Mouse (Mus musculus): ENCODE measurements around the gene Abtb2.

The Abtb2 gene

DNA sequence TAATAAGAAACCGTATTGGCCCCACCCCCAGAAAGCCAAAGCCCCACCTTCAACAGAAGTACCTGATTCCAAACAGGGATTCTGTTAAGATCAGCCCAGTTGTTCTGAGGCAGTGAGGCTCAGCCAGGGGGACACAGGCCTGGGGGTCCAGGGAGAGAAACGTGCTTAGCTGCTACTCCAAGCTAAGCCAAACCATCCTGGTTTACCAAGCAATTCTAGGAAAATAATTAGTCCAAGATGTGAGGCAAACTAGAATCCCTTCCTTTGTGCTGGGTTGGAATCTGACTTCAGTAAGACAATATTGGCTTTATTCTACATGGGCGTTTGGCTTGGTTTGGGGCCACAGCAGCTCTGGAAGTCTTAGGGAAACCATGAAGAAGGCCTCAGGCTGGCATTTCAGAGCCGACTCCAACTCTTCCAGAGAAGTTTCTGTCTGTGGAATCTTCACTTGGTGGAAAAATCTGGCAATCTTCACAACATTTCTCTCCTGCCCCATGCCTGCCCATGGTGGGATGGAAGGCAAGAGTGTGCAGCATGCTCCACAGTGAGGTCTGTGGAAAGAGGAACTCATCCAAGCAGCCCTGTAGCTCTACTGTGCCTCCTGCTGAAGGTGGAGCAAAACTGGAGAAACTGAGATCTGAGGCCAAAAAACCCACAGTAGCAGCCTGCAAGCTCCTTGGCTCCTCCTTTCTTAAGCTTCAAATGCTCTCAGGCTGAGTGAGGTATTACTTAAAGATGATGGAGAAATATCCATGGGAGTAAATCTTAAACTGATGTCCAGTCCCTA lies 128.9 kb downstream of the Abtb2 start:
- DNase-seq: no peak

DNA sequence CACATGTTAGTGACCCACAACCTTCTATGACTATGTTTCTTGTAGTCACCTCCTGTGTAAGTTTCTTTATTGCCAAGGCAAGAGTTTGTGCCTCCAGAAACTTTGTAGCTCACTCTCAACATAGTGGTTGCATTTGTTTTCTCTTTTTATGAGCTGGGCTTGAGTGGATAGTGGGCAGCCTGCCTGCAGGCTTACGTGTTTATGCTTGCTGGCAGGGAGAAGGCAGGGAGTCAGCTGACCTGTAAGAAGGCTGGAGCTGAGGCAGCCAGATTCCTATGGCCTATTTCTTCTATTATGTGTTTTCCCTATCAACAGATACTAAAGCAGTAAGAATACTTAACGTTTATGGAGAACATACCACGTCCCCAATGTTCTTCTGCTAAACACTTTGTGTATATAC lies 130.1 kb downstream of the Abtb2 start:
- no peak for DNase-seq

DNA sequence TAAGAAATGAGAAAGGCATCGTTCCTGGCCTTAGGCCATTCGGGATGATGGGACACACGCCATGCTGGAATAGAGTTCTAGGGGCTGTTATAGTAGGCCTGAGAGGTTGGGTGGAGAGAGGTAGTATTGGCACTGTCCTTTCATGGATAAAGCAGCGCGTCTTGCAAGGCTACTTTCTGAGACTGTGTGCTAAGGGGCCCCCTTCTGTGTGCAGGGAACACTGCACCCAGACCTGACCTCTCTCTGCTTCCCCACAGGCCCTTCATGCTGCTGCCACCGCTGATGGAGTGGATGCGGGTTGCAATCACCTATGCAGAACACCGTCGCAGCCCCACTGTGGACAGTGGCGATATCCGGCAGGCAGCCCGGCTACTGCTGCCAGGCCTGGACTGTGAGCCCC lies 134.4 kb downstream of the Abtb2 start:
- DNase-seq: no peak

DNA sequence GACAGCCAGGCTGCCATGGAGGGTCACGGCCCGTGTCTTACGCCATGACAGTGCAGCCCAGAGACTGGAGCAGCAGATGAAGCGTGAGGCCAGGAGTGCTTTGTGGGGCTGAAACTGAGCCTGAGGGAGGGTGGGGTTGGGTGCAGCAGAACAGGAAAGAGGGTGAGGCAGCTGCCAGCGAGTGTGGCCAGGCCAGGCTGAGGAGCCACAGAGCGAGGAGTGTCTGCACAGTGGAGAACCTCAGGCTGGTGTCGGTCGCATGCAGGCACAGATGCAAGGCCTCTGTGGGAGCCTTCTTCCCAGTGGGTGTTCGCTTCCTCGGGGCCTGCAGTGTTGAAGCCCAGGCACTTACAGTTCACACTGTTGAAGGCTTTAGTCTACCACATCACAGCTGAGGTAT lies 137.2 kb downstream of the Abtb2 start:
- no peak for DNase-seq

DNA sequence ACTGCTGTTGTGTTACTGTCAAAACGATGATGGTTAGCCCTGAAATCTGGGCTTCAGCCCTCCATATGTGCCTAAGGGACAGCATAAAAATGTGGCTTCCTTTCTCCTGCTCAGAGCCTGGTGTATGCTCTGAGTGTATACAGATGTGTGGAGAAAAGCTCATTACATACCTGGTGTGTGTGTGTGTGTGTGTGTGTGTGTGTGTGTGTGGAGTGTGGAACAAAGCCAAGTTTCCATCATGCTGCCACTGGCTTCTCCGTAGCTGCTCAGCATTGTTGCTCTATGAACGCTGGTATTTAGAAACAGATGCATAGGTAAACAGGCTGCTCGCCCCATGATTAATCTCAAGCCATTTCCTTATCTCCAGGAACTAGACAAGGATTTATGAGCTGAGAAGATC lies 137.8 kb downstream of the Abtb2 start:
- no peak for DNase-seq

DNA sequence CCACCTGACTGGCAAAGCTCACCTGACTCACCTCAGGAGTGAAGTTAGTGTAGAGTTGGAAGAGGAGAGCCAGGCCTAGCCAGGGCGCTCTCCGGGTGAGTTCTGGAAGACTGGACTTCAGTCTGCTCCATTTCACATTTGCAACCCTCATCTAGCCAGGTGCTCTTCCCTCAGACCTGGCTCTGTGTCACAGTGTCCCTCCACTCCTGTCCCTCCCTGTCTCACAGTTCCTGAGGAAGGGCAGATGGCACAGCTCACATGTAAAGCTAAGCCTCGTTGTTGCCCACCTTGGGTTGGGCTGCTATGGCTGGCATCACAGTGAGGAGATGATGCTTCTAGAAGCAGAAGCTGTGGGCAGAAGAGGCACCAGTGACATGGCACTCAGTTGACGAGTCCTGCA lies 139.7 kb downstream of the Abtb2 start:
- DNase-seq: no peak

DNA sequence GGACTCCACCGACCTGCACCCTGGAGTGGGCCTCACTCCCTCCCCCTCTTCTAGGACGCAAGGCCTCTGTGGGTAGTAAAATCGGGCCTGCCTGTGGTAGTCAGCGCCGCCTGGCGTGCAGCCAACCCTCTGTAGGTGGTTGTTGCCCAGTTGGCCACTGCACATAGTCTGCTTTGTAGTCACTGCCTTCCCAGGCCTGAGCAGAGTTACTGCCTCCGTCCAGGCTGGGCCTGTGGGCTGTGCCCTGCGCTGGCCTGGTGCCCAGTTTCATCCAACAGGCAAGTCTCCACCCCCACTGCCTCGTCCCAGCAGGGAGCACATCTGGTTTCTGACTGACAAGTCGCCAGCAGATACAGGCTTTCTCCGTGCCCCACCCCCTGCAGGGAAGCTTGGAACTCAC lies 140.1 kb downstream of the Abtb2 start:
- peak; percentile 33 to 39 for DNase-seq

DNA sequence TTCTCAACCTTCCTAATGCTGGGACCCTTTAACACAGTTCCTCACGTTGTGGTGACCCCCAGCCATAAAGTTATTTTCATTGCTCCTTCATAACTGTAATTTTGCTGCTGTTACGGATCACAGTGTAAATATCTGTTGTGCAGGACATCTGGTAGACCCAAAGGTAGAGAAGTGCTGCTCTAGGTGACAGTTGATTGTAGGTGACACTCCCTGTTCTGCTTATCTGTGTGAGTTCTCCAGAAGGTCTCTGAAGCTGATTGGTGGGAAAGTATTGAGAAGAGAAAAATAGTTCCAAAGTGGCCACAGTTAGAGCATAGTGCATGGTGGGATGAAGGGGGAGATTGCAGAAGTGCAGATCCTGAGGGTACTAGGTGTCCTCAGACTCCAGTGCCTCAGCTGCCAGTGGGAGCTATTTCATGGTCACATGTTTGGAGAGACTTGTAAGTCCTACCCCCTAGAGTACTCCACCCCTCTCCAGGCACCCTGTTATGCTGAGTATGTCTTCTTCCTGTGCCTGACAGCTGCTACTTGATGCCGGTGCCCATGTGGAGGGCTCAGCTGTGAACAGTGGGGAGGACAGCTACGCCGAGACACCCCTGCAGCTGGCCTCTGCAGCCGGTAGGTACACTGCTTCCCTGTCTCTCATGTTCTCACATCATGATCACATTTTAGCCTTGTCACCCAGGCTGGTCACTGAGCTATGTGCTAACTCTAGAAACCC lies 141.1 kb downstream of the Abtb2 start:
- DNase-seq: no peak

DNA sequence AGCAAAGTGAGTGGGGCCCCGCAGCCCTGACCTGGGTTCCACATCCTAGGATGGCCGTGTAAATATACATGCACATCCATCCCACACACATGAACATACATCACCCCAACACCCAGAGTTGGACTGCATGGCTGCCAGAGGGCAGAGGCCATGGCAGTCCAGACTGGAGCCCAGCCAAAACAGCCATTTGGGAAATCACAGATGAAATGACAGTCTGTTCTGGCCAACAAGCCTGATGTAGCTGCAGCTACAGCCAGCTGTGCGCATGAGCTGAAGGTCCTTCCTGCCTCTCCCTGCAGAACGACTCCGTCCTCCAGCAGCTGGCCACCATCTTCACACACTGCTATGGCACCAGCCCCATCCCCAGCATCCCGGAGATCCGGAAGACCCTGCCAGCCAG lies 144.7 kb downstream of the Abtb2 start:
- no peak for DNase-seq

DNA sequence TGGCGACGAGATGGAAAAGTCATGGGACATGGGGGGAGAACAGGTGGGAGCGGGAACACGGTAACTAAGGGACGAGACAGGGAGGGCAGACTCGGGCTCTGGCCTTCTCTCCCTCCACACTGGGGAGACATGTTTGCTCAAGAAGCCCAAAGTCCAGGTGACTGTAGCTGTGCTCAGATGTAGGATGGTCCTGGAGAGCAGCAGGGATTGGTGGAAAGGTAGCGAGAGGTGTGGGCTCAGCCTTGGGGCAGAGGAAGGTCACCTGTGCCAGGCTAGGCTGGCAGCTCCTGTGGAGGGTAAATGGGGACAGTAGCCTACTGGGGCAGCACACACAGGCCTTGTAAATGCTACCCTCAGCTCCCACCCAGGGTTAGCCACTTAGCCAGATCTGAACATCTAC lies 147.7 kb downstream of the Abtb2 start:
- DNase-seq: no peak

DNA sequence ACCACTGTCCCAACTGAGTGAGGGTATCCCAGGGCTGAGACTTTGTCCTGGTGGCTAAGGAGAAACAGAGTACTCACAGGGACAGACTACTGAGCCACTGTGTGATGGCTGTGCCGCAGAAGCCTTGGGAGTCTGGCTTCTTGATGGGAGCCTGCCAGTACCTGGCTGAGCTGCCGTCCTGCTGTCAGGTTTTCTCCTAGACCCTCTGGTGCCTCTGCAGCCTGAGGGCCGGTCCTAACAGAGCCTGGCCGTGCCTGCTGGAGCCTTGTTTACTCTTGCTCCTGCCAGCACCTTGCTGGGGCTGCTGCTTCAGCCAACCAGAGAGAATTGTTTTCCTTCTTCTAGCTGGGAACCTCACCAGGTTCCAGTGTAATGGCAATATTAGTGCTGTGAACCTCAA lies 148.3 kb downstream of the Abtb2 start:
- DNase-seq: no peak

DNA sequence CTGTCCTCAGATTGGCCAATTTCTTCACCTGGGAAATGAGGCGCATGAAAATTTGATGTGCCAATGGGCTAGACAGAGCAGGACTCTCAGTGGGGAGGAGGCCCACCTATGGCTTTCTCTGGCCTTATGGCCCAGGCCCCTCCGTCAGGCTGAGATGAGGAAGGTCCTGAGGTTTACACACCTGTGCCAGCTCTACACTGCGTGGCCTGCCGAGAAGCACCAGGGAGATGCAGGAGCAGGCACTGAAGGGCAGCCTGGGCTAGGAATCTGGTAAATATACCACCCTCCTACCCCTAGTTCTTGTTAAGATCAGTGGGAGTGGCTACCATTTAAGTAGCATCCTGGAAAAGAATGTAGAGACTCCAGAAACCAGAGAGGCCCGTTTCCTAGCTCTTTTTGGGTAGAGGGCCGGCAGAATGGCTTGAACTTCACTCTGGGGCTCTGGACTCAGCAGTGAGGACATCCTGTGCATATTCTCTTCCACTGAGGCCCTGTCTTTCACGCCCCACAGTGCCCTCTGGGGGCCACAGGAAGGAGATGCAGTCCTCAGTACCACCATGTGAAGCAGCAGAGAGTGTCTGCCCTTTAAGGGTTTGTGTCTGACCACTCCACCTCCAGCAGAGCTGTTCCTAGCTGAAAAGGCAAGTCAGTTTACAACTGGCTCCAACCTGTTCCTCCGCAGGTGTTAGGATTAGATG lies 152.6 kb downstream of the Abtb2 start:
- DNase-seq: peak; percentile 62 to 77

DNA sequence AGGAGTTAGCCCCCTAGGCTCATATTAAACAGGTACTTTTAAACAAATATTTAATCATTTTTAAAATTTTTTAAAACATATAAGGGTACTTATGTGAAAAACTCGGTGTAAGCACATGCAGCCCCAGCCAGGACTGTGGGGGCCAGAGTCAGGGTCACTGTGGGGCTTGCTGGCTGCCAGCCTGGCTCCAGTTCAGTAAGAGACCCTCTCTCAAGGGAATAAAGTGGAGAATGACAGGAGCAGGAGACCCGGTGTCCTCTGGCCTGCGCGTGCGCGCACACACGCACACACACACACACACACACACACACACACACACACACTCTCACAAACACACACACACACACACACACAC lies 153.2 kb downstream of the Abtb2 start:
- DNase-seq: no peak

DNA sequence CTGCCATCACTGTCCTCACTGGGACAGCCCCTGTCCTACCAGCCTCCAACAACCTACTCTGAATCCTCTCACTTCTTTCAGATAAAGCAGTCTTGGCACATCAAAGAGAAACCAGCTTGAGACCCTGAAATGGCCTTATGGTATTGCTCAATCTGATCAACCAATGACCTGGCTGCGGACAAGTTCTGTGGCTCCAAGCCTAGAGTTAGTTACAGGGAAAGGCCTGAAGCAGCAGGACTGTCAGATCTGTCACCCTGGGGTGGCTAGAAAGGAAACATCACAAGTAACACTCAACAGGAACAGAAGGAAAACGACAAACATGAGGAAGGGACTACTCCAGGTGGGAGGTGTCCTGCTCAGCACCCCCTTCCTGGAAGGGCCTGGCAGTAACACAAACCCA lies 158.4 kb downstream of the Abtb2 start:
- DNase-seq: no peak

DNA sequence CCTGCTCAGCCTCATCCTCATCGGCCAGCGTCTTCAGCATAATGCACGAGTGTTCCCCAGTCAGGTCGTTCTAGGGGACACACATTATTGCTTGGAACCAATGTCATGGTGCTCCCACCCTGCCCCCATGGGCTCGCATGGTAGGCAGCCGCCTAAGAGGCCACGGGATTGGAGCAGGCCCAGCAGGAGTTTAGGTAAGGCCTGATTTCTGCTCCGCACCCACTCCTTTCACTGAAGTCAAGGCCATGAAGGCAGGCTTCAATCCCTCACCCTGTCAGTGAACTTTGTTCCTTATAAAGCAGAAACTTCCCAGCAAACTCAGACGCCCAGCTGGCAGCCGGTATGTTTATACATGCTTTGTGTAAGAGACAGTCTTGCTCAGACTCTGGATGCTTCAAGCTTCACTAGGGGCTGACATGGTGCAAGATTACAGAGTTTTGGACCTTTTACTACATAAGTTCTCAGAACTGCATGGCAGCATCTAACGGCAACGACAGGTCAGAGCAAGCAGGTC lies 162.0 kb downstream of the Abtb2 start:
- DNase-seq: no peak

DNA sequence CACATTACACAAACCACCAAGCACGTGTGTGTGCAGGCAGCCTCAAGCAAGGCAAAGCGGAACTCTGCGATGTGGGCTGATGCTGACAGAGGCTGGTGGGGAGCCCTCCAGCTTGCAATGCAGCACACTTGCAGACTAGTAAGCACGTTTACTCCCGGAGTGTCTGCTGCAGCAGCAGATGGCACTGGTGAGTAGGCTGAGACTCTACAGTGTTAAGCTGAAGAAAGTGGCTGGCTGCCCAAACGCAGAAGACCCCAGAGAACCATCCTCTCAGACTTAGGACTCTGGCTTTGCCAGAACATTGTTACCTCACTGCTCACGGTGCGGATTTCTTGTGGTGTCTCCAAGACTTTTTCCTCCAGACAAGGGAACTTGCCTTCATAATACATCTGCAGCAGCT lies 164.9 kb downstream of the Abtb2 start:
- DNase-seq: no peak

DNA sequence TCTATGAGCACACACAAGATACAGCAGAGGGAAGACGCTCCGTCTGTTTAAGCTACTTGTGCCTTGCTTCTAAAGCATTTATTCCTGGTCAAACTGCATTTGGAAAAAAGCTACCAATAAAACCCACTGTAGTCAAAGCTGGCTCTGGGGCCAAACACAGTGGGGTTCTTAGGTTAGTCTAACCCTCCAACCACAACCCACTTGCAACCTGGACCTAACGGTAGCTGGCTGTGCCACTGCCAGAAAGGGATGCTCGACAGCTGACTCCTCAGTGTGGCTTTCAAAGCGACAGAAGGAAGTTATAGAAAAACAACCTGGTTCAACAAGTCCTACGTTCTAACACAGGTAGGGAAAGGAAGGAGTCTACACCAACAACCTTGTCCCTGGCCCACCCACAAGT lies 165.3 kb downstream of the Abtb2 start:
- no peak for DNase-seq

DNA sequence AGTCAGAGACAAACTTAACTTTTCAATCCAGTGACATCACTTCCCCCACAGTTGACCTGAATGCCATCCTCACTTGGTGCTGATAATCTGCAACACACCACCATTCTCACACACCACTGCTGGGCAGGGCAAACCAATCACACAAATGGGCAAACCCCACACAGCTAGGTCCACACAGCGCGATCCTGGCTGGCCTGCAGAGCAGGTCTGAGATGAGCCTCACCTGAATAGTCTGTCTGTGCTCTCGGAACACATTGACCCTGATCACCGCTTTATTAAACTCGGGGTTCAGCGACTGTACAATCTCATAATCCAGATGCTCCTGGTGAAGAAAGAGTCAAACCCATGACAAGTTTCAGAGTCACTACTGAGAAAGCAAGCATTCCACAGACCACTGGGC lies 176.7 kb downstream of the Abtb2 start:
- no peak for DNase-seq

DNA sequence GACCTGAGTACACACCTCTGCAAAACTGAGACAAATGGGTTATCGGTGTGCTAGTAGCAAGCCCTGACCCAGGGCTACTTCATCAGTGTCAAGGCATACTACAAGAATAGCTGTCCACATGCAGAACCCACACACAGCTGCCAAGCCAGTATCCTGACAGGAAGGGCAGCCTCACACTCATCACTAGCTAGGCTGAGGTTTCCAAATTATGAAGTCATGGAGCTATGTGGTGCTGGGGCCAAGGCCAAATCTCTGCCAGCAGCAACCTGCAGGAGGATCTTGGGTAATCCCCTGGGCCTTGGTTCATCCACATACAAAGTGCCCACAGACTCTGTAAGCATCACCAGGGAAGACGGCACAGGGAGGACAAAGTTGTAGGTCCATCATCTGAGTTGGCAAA lies 177.4 kb downstream of the Abtb2 start:
- DNase-seq: no peak

DNA sequence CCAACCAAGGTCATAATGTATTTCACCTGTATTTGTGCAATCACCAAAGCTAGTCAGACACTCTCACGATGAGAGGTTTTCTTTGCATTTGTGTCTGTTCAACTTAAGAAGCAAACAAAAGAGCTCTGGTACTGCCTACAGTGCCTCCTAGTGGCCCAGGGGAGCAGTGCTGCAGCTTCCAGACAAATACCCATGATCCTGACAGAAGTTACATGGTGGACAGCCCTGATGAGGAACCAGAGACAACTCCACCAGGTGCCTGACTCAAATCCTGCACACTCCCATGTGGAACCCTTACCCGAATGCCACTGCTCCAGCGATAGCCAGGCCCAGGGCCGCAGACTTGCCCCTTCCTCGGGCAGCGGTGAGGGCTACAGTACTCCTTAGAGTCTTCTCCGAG lies 177.9 kb downstream of the Abtb2 start:
- peak; percentile 50 to 64 for DNase-seq

DNA sequence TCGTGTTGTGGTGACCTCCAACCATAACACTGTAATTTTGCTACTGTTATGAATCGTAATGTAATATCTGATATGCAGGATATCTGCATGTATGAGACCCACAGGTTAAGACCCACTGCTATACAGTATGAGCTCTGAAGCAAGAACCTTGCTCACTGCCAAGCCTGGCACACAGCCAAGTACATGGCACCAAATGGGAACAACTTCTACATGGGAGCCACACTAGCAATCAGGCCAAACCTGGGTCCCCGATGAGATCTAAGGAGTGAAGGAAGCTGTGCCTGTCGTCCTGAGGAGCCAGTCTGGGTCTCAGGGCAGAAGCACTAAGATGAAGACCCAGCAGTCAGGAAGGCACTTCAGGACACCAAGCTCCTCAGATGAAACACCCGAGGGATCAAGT lies 179.4 kb downstream of the Abtb2 start:
- peak in 1 of 2 experiments; percentile 14 for DNase-seq

DNA sequence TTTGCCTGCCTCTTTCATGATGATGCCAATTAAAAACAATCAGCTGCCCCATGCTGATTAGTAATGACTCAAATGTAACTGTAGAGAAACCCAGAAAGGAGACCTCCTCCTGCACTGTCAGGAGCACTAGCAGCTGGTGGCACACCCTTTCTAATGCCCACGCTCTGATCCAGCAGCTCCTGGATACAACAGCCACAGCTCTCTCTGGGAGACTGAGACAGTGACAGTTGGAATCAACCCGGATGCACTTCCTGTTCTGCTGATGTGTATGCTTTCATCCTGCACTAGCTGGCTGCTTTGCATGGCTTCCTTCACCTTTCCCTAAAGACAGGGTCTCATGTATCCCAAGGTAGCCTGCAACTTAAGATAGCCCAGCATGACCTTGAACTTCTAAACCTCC lies 180.0 kb downstream of the Abtb2 start:
- DNase-seq: no peak

DNA sequence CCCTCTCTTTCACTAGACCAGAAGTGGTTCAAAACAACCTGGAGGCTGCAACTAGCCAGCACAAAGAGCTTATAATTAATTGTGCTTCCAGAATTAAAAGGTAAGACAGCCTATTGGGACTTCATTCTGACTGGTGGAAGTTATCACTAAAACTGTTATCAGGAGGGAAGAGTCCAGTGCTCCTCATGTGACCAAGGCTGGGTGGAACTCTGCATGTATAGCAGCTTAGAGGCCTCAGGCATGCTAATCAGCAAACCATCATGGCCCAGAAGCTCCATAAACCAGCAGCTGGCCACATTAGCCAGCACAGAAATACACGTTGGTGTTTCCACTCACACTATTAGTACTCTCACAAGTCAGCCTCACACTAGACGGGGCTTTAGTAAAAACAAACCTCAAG lies 180.7 kb downstream of the Abtb2 start:
- DNase-seq: no peak

DNA sequence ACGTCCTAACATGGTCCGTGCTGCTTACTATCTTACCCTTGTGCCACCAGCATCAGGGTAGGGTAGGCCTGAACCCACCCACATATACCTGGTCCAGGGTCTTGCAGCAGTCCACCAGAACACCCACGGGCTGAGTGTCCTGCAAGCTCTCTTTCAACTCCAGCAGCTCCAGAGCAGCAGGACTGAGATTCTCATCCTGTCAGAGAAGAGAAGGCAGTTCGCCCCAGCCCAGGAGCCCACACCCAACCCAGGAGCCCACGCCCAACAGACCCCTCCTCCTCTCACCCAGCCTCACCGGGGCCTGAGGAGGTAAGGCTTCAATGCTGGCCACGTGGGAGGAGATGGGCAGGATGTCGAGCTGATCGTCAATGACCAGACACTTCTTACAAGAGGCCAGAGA lies 181.8 kb downstream of the Abtb2 start:
- no peak for DNase-seq

All from cerebellum, adult 18-20 months (tissue).